Mouse (Mus musculus) small intestine, adult 2 months (tissue): ENCODE measurements around the gene Ttc28. TPM values are rescaled to one million over a fixed set of nuclear protein-coding genes. Genes with fewer than 3 reads are reported as not detected.

Experiments used
- H3K27ac ChIP-seq: fragments of 200-500 bp; 2 replicates; pipeline ENCODE4 v1.5.1; 2012; ENCODE audit warnings: low read depth, low read length, control low read depth, inconsistent platforms; ENCODE audit not compliant: insufficient read depth
- H3K27me3 ChIP-seq: fragments of 200-500 bp; 2 replicates; pipeline ENCODE4 v1.6.1; 2012; ENCODE audit warnings: mild to moderate bottlenecking, moderate library complexity, low read length, inconsistent platforms; ENCODE audit not compliant: control insufficient read depth, insufficient read depth
- H3K36me3 ChIP-seq: fragments of 200-500 bp; 2 replicates; pipeline ENCODE4 v1.6.1; 2012; ENCODE audit warnings: mild to moderate bottlenecking, low read length, control low read depth, inconsistent platforms; ENCODE audit not compliant: control insufficient read depth, insufficient read depth
- H3K4me1 ChIP-seq: fragments of 200-500 bp; 2 replicates; pipeline ENCODE4 v1.6.1; 2012; ENCODE audit warnings: low read length, inconsistent platforms, mixed read lengths; ENCODE audit not compliant: control insufficient read depth, insufficient read depth, insufficient read length
- H3K4me3 ChIP-seq: fragments of 200-500 bp; 2 replicates; pipeline ENCODE4 v1.5.1; 2012; ENCODE audit warnings: low read depth, mild to moderate bottlenecking, control low read depth, inconsistent platforms, low read length, moderate library complexity
- CTCF ChIP-seq: fragments of 200-500 bp; IDR thresholded peaks from 2 replicates; pipeline ENCODE4 v1.5.1; 2012; ENCODE audit warnings: low read depth, mild to moderate bottlenecking, control low read depth, inconsistent platforms, low read length, moderate library complexity, mixed read lengths; ENCODE audit not compliant: insufficient replicate concordance, insufficient read length; ENCODE audit errors: extremely low read depth
- POLR2A ChIP-seq: fragments of 200-500 bp; IDR thresholded peaks from 2 replicates; pipeline ENCODE4 v1.6.1; 2012; ENCODE audit warnings: low read depth, mild to moderate bottlenecking, control low read depth, inconsistent platforms, low read length, moderate library complexity
- WGBS: fragments of 180-500 bp; shearing (Covaris S2); methylation state at CpG from one replicate; pipeline ENCODE4 v1.1.7; 2018; 5-methylcytosine and 5-hydroxymethylcytosine counted together
- polyA plus RNA-seq: library from polyadenylated mRNA; depleted of rRNA; stranded (reverse); fragments of >200 nt; gene quantifications from 2 replicates; pipeline ENCODE4 v1.2.3, GENCODE M21; 2012

The Ttc28 gene
- polyA plus RNA-seq, 1 experiment: 3.2 TPM

DNA sequence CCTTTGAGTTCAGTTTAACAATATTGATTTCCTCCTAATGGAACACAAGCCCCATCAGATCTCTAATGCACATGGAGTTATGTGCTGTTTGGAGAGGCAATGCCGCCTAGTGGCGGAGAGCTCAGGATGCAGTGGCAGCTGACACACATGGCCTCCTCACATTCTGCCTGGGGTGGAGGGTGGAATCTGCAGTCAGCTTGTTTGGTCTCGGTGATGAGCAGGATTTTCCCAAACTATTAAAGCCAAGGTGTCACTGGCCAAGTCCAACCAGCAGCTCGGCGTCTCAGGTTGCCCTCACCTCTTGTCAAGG is 329.0 kb downstream of the Ttc28 start:
- H3K4me3 ChIP-seq: no peak overlapping the region
- TF ChIP-seq CTCF: peak; percentile 54; the same call in 1 of the 2 replicates
- no peak for TF ChIP-seq POLR2A
- 33% methylated on average over 5 of the region's 5 CpGs for WGBS
- no peaks in the 10 kb centered on the region for H3K27me3 ChIP-seq
- no peak overlapping the region for H3K27ac ChIP-seq
- H3K4me1 ChIP-seq: no peaks in the 10 kb centered on the region; the same call in 1 of the 2 replicates
- no peaks in the 10 kb centered on the region for H3K36me3 ChIP-seq

- no peaks in the 10 kb centered on the region for H3K36me3 ChIP-seq
- TF ChIP-seq POLR2A: no peak
- TF ChIP-seq CTCF: no peak
- WGBS: 69% methylated on average over 8 of the region's 8 CpGs
- no peak overlapping the region for H3K27ac ChIP-seq
- no peak overlapping the region for H3K4me3 ChIP-seq
- H3K4me1 ChIP-seq: no peaks in the 10 kb centered on the region
- H3K27me3 ChIP-seq: no peaks in the 10 kb centered on the region
These were observed 334.4 kb downstream of the Ttc28 start for GRCm38 (mm10) chr5:111213935-111214450.

DNA sequence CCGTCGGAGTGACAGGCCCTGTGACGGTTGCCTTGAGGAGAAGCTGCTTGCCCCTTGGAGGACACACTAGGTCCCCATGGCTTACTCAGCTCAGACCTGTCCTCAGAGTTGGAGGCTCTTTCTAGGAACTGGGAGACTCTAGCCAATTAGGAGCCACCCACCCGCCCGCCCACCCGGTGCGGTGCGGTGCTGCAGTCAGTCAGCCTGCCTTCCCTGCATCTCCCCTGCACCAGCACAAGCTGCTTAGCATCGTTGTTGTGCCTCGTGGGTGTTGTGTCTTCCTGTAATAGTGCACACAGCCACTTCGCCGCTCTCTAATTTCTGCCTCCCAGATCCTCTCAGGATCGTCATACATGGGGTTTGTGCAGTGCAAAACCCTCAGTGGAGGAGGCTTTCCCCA is 335.3 kb downstream of the Ttc28 start:
- TF ChIP-seq POLR2A (no peak), CTCF (no peak)
- no peaks in the 10 kb centered on the region for H3K4me1 ChIP-seq
- no peak overlapping the region for H3K27ac ChIP-seq
- H3K36me3 ChIP-seq: no peaks in the 10 kb centered on the region
- no peak overlapping the region for H3K4me3 ChIP-seq
- 83% methylated on average over 13 of the region's 13 CpGs for WGBS
- no peaks in the 10 kb centered on the region for H3K27me3 ChIP-seq

DNA sequence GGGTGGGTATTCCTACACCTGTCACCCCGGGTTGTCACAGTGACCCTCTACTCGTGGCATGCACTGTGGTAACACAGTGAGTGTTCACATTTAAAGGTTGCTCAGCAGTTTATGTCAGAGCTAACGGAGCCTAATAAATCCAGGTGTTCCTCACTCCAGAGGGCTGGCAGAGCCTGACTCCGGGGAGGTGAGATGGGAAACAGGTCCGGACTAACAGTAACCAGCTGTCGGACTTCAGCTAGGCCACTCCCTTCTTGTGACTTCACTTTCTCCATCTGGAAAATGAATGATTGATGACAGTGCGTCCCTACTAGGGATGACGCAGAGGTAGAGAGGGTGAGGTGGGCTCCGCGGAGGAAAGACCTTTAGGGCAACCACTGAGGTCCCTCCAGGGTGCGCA is 336.1 kb downstream of the Ttc28 start:
- no peak overlapping the region for H3K27ac ChIP-seq
- H3K36me3 ChIP-seq: no peaks in the 10 kb centered on the region
- 58% methylated on average over 11 of the region's 11 CpGs for WGBS
- no peak overlapping the region for H3K4me3 ChIP-seq
- no peak for TF ChIP-seq POLR2A
- no peak for TF ChIP-seq CTCF
- H3K27me3 ChIP-seq: no peaks in the 10 kb centered on the region
- H3K4me1 ChIP-seq: no peaks in the 10 kb centered on the region

- H3K36me3 ChIP-seq: no peaks in the 10 kb centered on the region
- H3K4me3 ChIP-seq: no peak overlapping the region
- TF ChIP-seq POLR2A (no peak), CTCF (no peak)
- no peaks in the 10 kb centered on the region for H3K27me3 ChIP-seq
- 87% methylated on average over 9 of the region's 9 CpGs for WGBS
- no peak overlapping the region for H3K27ac ChIP-seq
- no peaks in the 10 kb centered on the region for H3K4me1 ChIP-seq
These were observed 336.6 kb downstream of the Ttc28 start for GRCm38 (mm10) chr5:111216166-111216565.

GRCm38 (mm10) chr5:111217447-111218110 is 338.0 kb downstream of the Ttc28 start:
- H3K4me3 ChIP-seq: no peak overlapping the region
- WGBS: 40% methylated on average over 18 of the region's 18 CpGs

DNA sequence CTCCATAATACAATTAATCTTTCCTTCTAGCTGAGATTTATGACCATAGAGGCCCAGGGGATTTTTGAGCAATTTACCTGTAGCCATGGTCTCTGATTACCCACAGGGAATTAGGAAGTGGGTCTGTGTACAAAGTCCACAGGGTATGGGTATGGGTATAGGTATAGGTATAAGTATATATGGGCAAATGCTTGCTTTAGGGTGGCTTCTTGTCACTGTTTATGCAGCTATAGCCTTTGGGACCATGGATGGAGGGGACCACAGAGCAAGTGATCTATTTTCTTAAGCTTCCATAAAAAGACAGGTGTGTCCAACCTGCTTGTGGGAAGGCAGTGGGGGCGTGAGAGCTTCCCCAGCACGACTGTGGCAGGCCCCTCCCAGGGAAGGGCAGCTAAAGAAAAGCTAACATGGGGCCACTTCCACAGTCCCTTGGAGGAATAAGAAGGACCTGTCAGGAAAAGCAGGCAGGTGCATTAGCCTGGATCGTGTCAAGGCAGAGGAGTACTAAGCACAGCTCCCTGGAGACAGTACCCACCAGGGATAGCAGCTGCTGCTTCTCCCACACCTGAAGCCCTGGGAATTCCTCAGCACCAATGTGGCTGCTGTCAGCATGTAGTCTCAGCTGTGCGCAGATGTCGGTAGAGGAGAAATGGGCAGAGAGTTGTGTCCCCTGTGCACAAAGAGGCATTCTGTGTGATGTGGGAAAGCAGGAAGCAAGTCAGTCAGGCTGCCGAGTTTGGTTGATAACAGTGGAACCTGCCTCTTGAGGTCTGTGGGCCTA is 338.7 kb downstream of the Ttc28 start:
- Histone ChIP-seq H3K27me3 (no peaks in the 10 kb centered on the region), H3K4me1 (no peaks in the 10 kb centered on the region), H3K36me3 (no peaks in the 10 kb centered on the region), H3K4me3 (no peak overlapping the region), H3K27ac (no peak overlapping the region)
- 47% methylated on average over 6 of the region's 6 CpGs for WGBS
- TF ChIP-seq CTCF: no peak
- no peak for TF ChIP-seq POLR2A

More at GRCm38 (mm10) chr5:111217447-111218110, 338.0 kb downstream of the Ttc28 start:
- no peaks in the 10 kb centered on the region for H3K36me3 ChIP-seq
- H3K27ac ChIP-seq: no peak overlapping the region
- H3K4me1 ChIP-seq: no peaks in the 10 kb centered on the region
- no peak for TF ChIP-seq POLR2A
- TF ChIP-seq CTCF: no peak
- H3K27me3 ChIP-seq: no peaks in the 10 kb centered on the region
